In genomic region chr2:167629665-167630209, GRCm38 (mm10) we compare ENCODE assay signal across 8 mouse cellular contexts. TPM values are rescaled to one million over a fixed set of nuclear protein-coding genes. Genes with fewer than 3 reads are reported as not detected.
A peak's percentile ranks its signal among the peaks of the same experiment; 100 is the strongest.
DNase-seq lines count a peak whose midpoint lies in the region; ATAC-seq and TF ChIP-seq lines count a peak whose summit lies in the region.

No protein-coding gene starts in this region.

- intact Hi-C loops in heart, postnatal 36 days (cut with DNase I), result no loop called here

- 59% methylated on average over 11 of the region's 11 CpGs for WGBS in heart, embryonic 13.5 days
- WGBS in bone marrow, adult 2 months, result 77% methylated on average over 11 of the region's 11 CpGs
- 76% methylated on average over 11 of the region's 11 CpGs for WGBS in hindbrain, embryonic 15.5 days
- 72% methylated on average over 11 of the region's 11 CpGs for WGBS in midbrain, embryonic 11.5 days

- TF ChIP-seq CTCF in bone marrow, adult 2 months (IDR thresholded peaks at IDR 0.05; ENCODE audit: control insufficient read depth, insufficient read depth, low read length), result no peak

- peaks cover 20% of the 10 kb centered on the region for H3K36me3 ChIP-seq in heart, embryonic 13.5 days
- H3K36me3 ChIP-seq in hindbrain, embryonic 15.5 days, result no peaks in the 10 kb centered on the region
- no peaks in the 10 kb centered on the region for H3K36me3 ChIP-seq in midbrain, embryonic 11.5 days (ENCODE audit: control insufficient read depth, insufficient read depth, low read length)

- peak overlapping the region; percentile 86 for H3K4me3 ChIP-seq in heart, embryonic 13.5 days
- H3K4me3 ChIP-seq in bone marrow, adult 2 months (replicated peaks; ENCODE audit: control insufficient read depth, low read depth, low read length), result peak overlapping the region; percentile 54
- peak overlapping the region; percentile 70; the same call in 1 of the 2 replicates for H3K4me3 ChIP-seq in hindbrain, embryonic 15.5 days
- H3K4me3 ChIP-seq in midbrain, embryonic 11.5 days (ENCODE audit: low read depth, low read length), result no peak overlapping the region

- H3K27ac ChIP-seq in heart, embryonic 13.5 days (replicated peaks), result peak overlapping the region; percentile 91
- H3K27ac ChIP-seq in bone marrow, adult 2 months (ENCODE audit: control insufficient read depth, insufficient read depth, low read depth, low read length, poor library complexity), result peak overlapping the region; percentile 93
- H3K27ac ChIP-seq in hindbrain, embryonic 15.5 days (replicated peaks), result no peak overlapping the region
- no peak overlapping the region for H3K27ac ChIP-seq in midbrain, embryonic 11.5 days (ENCODE audit: low read depth, low read length)

- no peak for DNase-seq in heart, postnatal 36 days
- DNase-seq in midbrain, embryonic 11.5 days (ENCODE audit: low spot score, missing footprints), result no peak
- no peak for DNase-seq in cerebellum, adult 9-10 months
- no peak for DNase-seq in cerebellum, postnatal 25 days

- peaks cover 80% of the 10 kb centered on the region for H3K4me1 ChIP-seq in heart, embryonic 13.5 days
- H3K4me1 ChIP-seq in bone marrow, adult 2 months (ENCODE audit: control insufficient read depth, insufficient read depth, low read length), result peaks cover 6% of the 10 kb centered on the region
- peaks cover 63% of the 10 kb centered on the region for H3K4me1 ChIP-seq in hindbrain, embryonic 15.5 days (replicated peaks)
- peaks cover 29% of the 10 kb centered on the region for H3K4me1 ChIP-seq in midbrain, embryonic 11.5 days (ENCODE audit: control insufficient read depth, insufficient read depth, low read length)

- ATAC-seq in heart, embryonic 13.5 days (ENCODE audit: extremely low read depth, insufficient number of reproducible peaks, low FRiP score, low TSS enrichment), result no peak
- ATAC-seq in hindbrain, embryonic 15.5 days (ENCODE audit: low FRiP score, low read depth), result no peak
- ATAC-seq in midbrain, embryonic 11.5 days (ENCODE audit: low FRiP score), result no peak
- ATAC-seq in frontal cortex, adult (ENCODE audit: low TSS enrichment), result no peak

- no peaks in the 10 kb centered on the region for H3K9me3 ChIP-seq in heart, embryonic 13.5 days
- no peaks in the 10 kb centered on the region for H3K9me3 ChIP-seq in hindbrain, embryonic 15.5 days
- H3K9me3 ChIP-seq in midbrain, embryonic 11.5 days (ENCODE audit: control insufficient read depth, low read length), result no peaks in the 10 kb centered on the region

- H3K27me3 ChIP-seq in heart, embryonic 13.5 days (replicated peaks), result no peaks in the 10 kb centered on the region
- no peaks in the 10 kb centered on the region for H3K27me3 ChIP-seq in hindbrain, embryonic 15.5 days
- H3K27me3 ChIP-seq in midbrain, embryonic 11.5 days (ENCODE audit: control insufficient read depth, insufficient read depth, low read length), result no peaks in the 10 kb centered on the region

- H3K9ac ChIP-seq in heart, embryonic 13.5 days, result peak overlapping the region; percentile 99
- H3K9ac ChIP-seq in hindbrain, embryonic 15.5 days, result peak overlapping the region; percentile 96
- H3K9ac ChIP-seq in midbrain, embryonic 11.5 days (ENCODE audit: low read length), result peak overlapping the region; percentile 95; the same call in 1 of the 2 replicates

- TF ChIP-seq POLR2A in bone marrow, adult 2 months (IDR thresholded peaks at IDR 0.05; ENCODE audit: borderline replicate concordance, control insufficient read depth, low read depth, low read length), result no peak

- peak overlapping the region; percentile 97 for H3K4me2 ChIP-seq in heart, embryonic 13.5 days
- peak overlapping the region; percentile 87 for H3K4me2 ChIP-seq in hindbrain, embryonic 15.5 days
- peak overlapping the region; percentile 84; the same call in 1 of the 2 replicates for H3K4me2 ChIP-seq in midbrain, embryonic 11.5 days

RNA-seq across cellular contexts. Expression of gene Ube2v1, which starts 2.2 kb away (rescaled TPM):
- polyA plus RNA-seq in heart, embryonic 13.5 days (2015; fragmentation: Nextera tagmentation; extraction: Ambion mirVana), result 216 and 229 TPM in 2 replicates
- total RNA-seq in heart, postnatal 36 days (2021), result 100 to 1,000 TPM; 111 to 114 TPM
- polyA plus RNA-seq in bone marrow, adult 2 months (2011; ENCODE audit: insufficient read depth, insufficient read length, low replicate concordance, missing spikeins), result 73.5 and 124 TPM in 2 replicates
- polyA plus RNA-seq in hindbrain, embryonic 15.5 days (2015; fragmentation: Nextera tagmentation; extraction: Ambion mirVana), result 334 and 356 TPM in 2 replicates
- polyA plus RNA-seq in midbrain, embryonic 11.5 days (2014; fragmentation: Nextera tagmentation; extraction: Ambion mirVana), result 252 and 273 TPM in 2 replicates

RNA-seq across cellular contexts. Expression of gene Gm20431, which starts 31.6 kb away (rescaled TPM):
- 1.9 and 4.5 TPM in 2 replicates for polyA plus RNA-seq in heart, embryonic 13.5 days (2015; fragmentation: Nextera tagmentation; extraction: Ambion mirVana)
- total RNA-seq in heart, postnatal 36 days (2021), result 10 to 100 TPM; 14.0 to 20.7 TPM
- not detected in 2 replicates for polyA plus RNA-seq in bone marrow, adult 2 months (2011; ENCODE audit: insufficient read depth, insufficient read length, low replicate concordance, missing spikeins)
- 8.6 and 11.5 TPM in 2 replicates for polyA plus RNA-seq in hindbrain, embryonic 15.5 days (2015; fragmentation: Nextera tagmentation; extraction: Ambion mirVana)
- polyA plus RNA-seq in midbrain, embryonic 11.5 days (2014; fragmentation: Nextera tagmentation; extraction: Ambion mirVana), result 5.8 and 5.9 TPM in 2 replicates

RNA-seq across cellular contexts. Expression of gene Cebpb, which starts 59.0 kb away (rescaled TPM):
- polyA plus RNA-seq in heart, embryonic 13.5 days (2015; fragmentation: Nextera tagmentation; extraction: Ambion mirVana), result 2.0 and 4.5 TPM in 2 replicates
- 100 to 1,000 TPM in 1 of 2 experiments, 10 to 100 TPM in 1; 93.7 to 108 TPM for total RNA-seq in heart, postnatal 36 days (2021)
- 13.0 and 19.5 TPM in 2 replicates for polyA plus RNA-seq in bone marrow, adult 2 months (2011; ENCODE audit: insufficient read depth, insufficient read length, low replicate concordance, missing spikeins)
- polyA plus RNA-seq in hindbrain, embryonic 15.5 days (2015; fragmentation: Nextera tagmentation; extraction: Ambion mirVana), result 3.2 and 3.3 TPM in 2 replicates
- 2.3 and 2.5 TPM in 2 replicates for polyA plus RNA-seq in midbrain, embryonic 11.5 days (2014; fragmentation: Nextera tagmentation; extraction: Ambion mirVana)

RNA-seq across cellular contexts. Expression of gene Tmem189, which starts 59.9 kb away (rescaled TPM):
- 37.4 and 37.6 TPM in 2 replicates for polyA plus RNA-seq in heart, embryonic 13.5 days (2015; fragmentation: Nextera tagmentation; extraction: Ambion mirVana)
- 10 to 100 TPM; 26.6 to 29.9 TPM for total RNA-seq in heart, postnatal 36 days (2021)
- 20.8 and 36.2 TPM in 2 replicates for polyA plus RNA-seq in bone marrow, adult 2 months (2011; ENCODE audit: insufficient read depth, insufficient read length, low replicate concordance, missing spikeins)
- polyA plus RNA-seq in hindbrain, embryonic 15.5 days (2015; fragmentation: Nextera tagmentation; extraction: Ambion mirVana), result 39.4 and 42.5 TPM in 2 replicates
- polyA plus RNA-seq in midbrain, embryonic 11.5 days (2014; fragmentation: Nextera tagmentation; extraction: Ambion mirVana), result 25.1 and 31.5 TPM in 2 replicates

Comparison
In these comparisons a context has a peak if more than half of its experiments do, and no peak if none do; other contexts are left out.
1. H3K27ac ChIP-seq: peak in heart, embryonic 13.5 days (single experiment) and bone marrow, adult 2 months (single experiment); none in hindbrain, embryonic 15.5 days (single experiment) and midbrain, embryonic 11.5 days (single experiment).
2. Peak in every context shown above with its lines, with median percentiles within 50 percentile points of each other: H3K4me2 ChIP-seq and H3K9ac ChIP-seq.